Comparison of ENCODE assay signal across 12 mouse cellular contexts in genomic region chr2:34896821-34897460, GRCm38 (mm10). TPM values are rescaled to one million over a fixed set of nuclear protein-coding genes. Genes with fewer than 3 reads are reported as not detected.
"Had no signal": no experiment of that assay in that cellular context is flagged by ENCODE, and none has a peak within 500 bp of the region (broad histone marks: within the 10 kb centered on the region; RNA-seq: fewer than 3 reads in every experiment).

No protein-coding gene starts in this region.

- H3K4me3 ChIP-seq: kidney, embryonic 15.5 days; limb, embryonic 15.5 days; liver, embryonic 12.5 days; megakaryocyte, embryonic 14.5 days; midbrain, embryonic 12.5 days; stomach, embryonic 15.5 days had no signal

- H3K27me3 ChIP-seq: kidney, embryonic 15.5 days; liver, embryonic 12.5 days; midbrain, embryonic 12.5 days; stomach, embryonic 15.5 days had no signal

- H3K27ac ChIP-seq: kidney, embryonic 15.5 days; limb, embryonic 15.5 days; liver, embryonic 12.5 days; macrophage; midbrain, embryonic 12.5 days; stomach, embryonic 15.5 days had no signal

- H3K9me3 ChIP-seq: kidney, embryonic 15.5 days; limb, embryonic 15.5 days; liver, embryonic 12.5 days; megakaryocyte, embryonic 14.5 days; midbrain, embryonic 12.5 days; stomach, embryonic 15.5 days had no signal

- H3K36me3 ChIP-seq: midbrain, embryonic 12.5 days; stomach, embryonic 15.5 days had no signal

- DNase-seq: left cerebral cortex, postnatal 4 days; right cerebral cortex, postnatal 14 days had no signal

- H3K4me2 ChIP-seq: kidney, embryonic 15.5 days; limb, embryonic 15.5 days; liver, embryonic 12.5 days; lung, embryonic 14.5 days; midbrain, embryonic 12.5 days; stomach, embryonic 15.5 days had no signal

- H3K4me1 ChIP-seq: midbrain, embryonic 12.5 days; stomach, embryonic 15.5 days had no signal

- H3K9ac ChIP-seq: kidney, embryonic 15.5 days; limb, embryonic 15.5 days; liver, embryonic 12.5 days; lung, embryonic 14.5 days; midbrain, embryonic 12.5 days; stomach, embryonic 15.5 days had no signal

RNA-seq across cellular contexts. Expression of gene Cutal, which starts 22.7 kb away (rescaled TPM):
- polyA plus RNA-seq: macrophage; neural tube, embryonic 14.5 days; spleen, adult 2 months had no signal
